ENCODE assay signal across 8 mouse cellular contexts in genomic region chr8:94013026-94013612, GRCm38 (mm10). TPM values are rescaled to one million over a fixed set of nuclear protein-coding genes. Genes with fewer than 3 reads are reported as not detected.
DNase-seq lines count a peak whose midpoint lies in the region; ATAC-seq lines count a peak whose summit lies in the region.

No protein-coding gene starts in this region.

- H3K36me3 ChIP-seq in heart, embryonic 11.5 days (ENCODE audit: control insufficient read depth, insufficient read depth, low read length): no peaks in the 10 kb centered on the region
- peaks cover 5% of the 10 kb centered on the region; the same call in 1 of the 2 replicates for H3K36me3 ChIP-seq in forebrain, embryonic 12.5 days (replicated peaks)
- no peaks in the 10 kb centered on the region for H3K36me3 ChIP-seq in liver, embryonic 16.5 days (ENCODE audit: control insufficient read depth, insufficient read depth)

- H3K4me2 ChIP-seq in heart, embryonic 11.5 days: peak overlapping the region; percentile 83
- peak overlapping the region; percentile 91 for H3K4me2 ChIP-seq in forebrain, embryonic 12.5 days
- H3K4me2 ChIP-seq in liver, embryonic 16.5 days (ENCODE audit: low read depth, low read length): peak overlapping the region; percentile 100

- H3K27me3 ChIP-seq in heart, embryonic 11.5 days (ENCODE audit: control insufficient read depth, insufficient read depth, low read length): no peaks in the 10 kb centered on the region
- H3K27me3 ChIP-seq in forebrain, embryonic 12.5 days: no peaks in the 10 kb centered on the region
- H3K27me3 ChIP-seq in liver, embryonic 16.5 days (ENCODE audit: control insufficient read depth, insufficient read depth, low read depth, low read length): no peaks in the 10 kb centered on the region

- H3K9ac ChIP-seq in heart, embryonic 11.5 days (ENCODE audit: low read depth, low read length): peak overlapping the region; percentile 99
- peak overlapping the region; percentile 96 for H3K9ac ChIP-seq in forebrain, embryonic 12.5 days
- H3K9ac ChIP-seq in liver, embryonic 16.5 days (ENCODE audit: low read depth, low read length): peak overlapping the region; percentile 99

- H3K4me3 ChIP-seq in heart, embryonic 11.5 days (ENCODE audit: low read depth, low read length): peak overlapping the region; percentile 96
- H3K4me3 ChIP-seq in forebrain, embryonic 12.5 days (replicated peaks): peak overlapping the region; percentile 96
- H3K4me3 ChIP-seq in liver, embryonic 16.5 days (ENCODE audit: low read depth, low read length): peak overlapping the region; percentile 99

- intact Hi-C loops in heart, postnatal 10 days (cut with DNase I): loop anchor here (1.0 kb wide), 1 partner anchor 22 kb away; no protein-coding TSS in a partner anchor

- ATAC-seq in heart, embryonic 11.5 days (replicated peaks; ENCODE audit: insufficient number of reproducible peaks, low FRiP score, low TSS enrichment): no peak
- no peak for ATAC-seq in forebrain, embryonic 12.5 days (ENCODE audit: low FRiP score)
- peak; percentile 2; the same call in 1 of the 2 replicates for ATAC-seq in liver, embryonic 16.5 days (ENCODE audit: low read depth)

- peaks cover 19% of the 10 kb centered on the region for H3K4me1 ChIP-seq in heart, embryonic 11.5 days (ENCODE audit: control insufficient read depth, insufficient read depth, low read length)
- H3K4me1 ChIP-seq in forebrain, embryonic 12.5 days: peaks cover 29% of the 10 kb centered on the region
- H3K4me1 ChIP-seq in liver, embryonic 16.5 days (ENCODE audit: control insufficient read depth, low read depth, low read length): peaks cover 35% of the 10 kb centered on the region

- no peak for DNase-seq in heart, postnatal 10 days
- peak; percentile 4 for DNase-seq in CD4-positive helper T cell, adult 2 months (ENCODE audit: low read depth, low spot score)
- no peak for DNase-seq in cerebellum, postnatal 25 days
- no peak for DNase-seq in layer of hippocampus, adult 8-10 months (ENCODE audit: low spot score in 2 of 2)
- no peak for DNase-seq in urinary bladder, postnatal 4 days (ENCODE audit: low spot score in 2 of 2)

- 23% methylated on average over 7 of the region's 7 CpGs for WGBS in heart, embryonic 11.5 days (ENCODE audit: insufficient replicate concordance)
- WGBS in forebrain, embryonic 12.5 days: 39% methylated on average over 7 of the region's 7 CpGs
- WGBS in liver, embryonic 16.5 days (ENCODE audit: insufficient replicate concordance): 9% methylated on average over 7 of the region's 7 CpGs

- no peaks in the 10 kb centered on the region for H3K9me3 ChIP-seq in heart, embryonic 11.5 days (replicated peaks; ENCODE audit: control insufficient read depth, low read length)
- no peaks in the 10 kb centered on the region for H3K9me3 ChIP-seq in forebrain, embryonic 12.5 days
- H3K9me3 ChIP-seq in liver, embryonic 16.5 days (replicated peaks; ENCODE audit: control insufficient read depth, low read length): no peaks in the 10 kb centered on the region

- peak overlapping the region; percentile 97 for H3K27ac ChIP-seq in heart, embryonic 11.5 days (ENCODE audit: low read depth, low read length)
- H3K27ac ChIP-seq in forebrain, embryonic 12.5 days: peak overlapping the region; percentile 95; the same call in 1 of the 2 replicates
- peak overlapping the region; percentile 98 for H3K27ac ChIP-seq in liver, embryonic 16.5 days (ENCODE audit: low read length)

RNA-seq across cellular contexts. Expression of gene Amfr, which starts 0.5 kb away (rescaled TPM):
- polyA plus RNA-seq in heart, embryonic 11.5 days (2014; fragmentation: Nextera tagmentation; extraction: Ambion mirVana): 47.3 and 55.0 TPM in 2 replicates
- 100 to 1,000 TPM; 125 to 126 TPM for total RNA-seq in heart, postnatal 10 days (2021)
- 66.3 and 68.5 TPM in 2 replicates for polyA plus RNA-seq in forebrain, embryonic 12.5 days (2016; fragmentation: Nextera tagmentation; extraction: Ambion mirVana)
- 31.5 and 38.6 TPM in 2 replicates for polyA plus RNA-seq in liver, embryonic 16.5 days (2015; fragmentation: Nextera tagmentation; extraction: Ambion mirVana)
- total RNA-seq in layer of hippocampus, adult 8-10 months (2022): 100 to 1,000 TPM; 126 to 136 (median 132) TPM

RNA-seq across cellular contexts. Expression of gene Nudt21, which starts 23.7 kb away (rescaled TPM):
- 91.3 and 94.6 TPM in 2 replicates for polyA plus RNA-seq in heart, embryonic 11.5 days (2014; fragmentation: Nextera tagmentation; extraction: Ambion mirVana)
- total RNA-seq in heart, postnatal 10 days (2021): 10 to 100 TPM; 36.7 to 43.2 TPM
- polyA plus RNA-seq in forebrain, embryonic 12.5 days (2016; fragmentation: Nextera tagmentation; extraction: Ambion mirVana): 205 and 206 TPM in 2 replicates
- polyA plus RNA-seq in liver, embryonic 16.5 days (2015; fragmentation: Nextera tagmentation; extraction: Ambion mirVana): 73.7 and 81.3 TPM in 2 replicates
- 10 to 100 TPM; 43.9 to 57.1 (median 49.1) TPM for total RNA-seq in layer of hippocampus, adult 8-10 months (2022)

RNA-seq across cellular contexts. Expression of gene Ogfod1, which starts 23.9 kb away (rescaled TPM):
- polyA plus RNA-seq in heart, embryonic 11.5 days (2014; fragmentation: Nextera tagmentation; extraction: Ambion mirVana): 13.2 and 13.9 TPM in 2 replicates
- 10 to 100 TPM; 25.0 to 26.2 TPM for total RNA-seq in heart, postnatal 10 days (2021)
- 15.0 and 15.9 TPM in 2 replicates for polyA plus RNA-seq in forebrain, embryonic 12.5 days (2016; fragmentation: Nextera tagmentation; extraction: Ambion mirVana)
- 4.4 and 5.5 TPM in 2 replicates for polyA plus RNA-seq in liver, embryonic 16.5 days (2015; fragmentation: Nextera tagmentation; extraction: Ambion mirVana)
- 100 to 1,000 TPM in 2 of 4 experiments, 10 to 100 TPM in 2; 87.9 to 136 (median 117) TPM for total RNA-seq in layer of hippocampus, adult 8-10 months (2022)
